Mouse (Mus musculus) midbrain, embryonic 13.5 days (tissue): ENCODE data around the gene Dpp6. TPM values are rescaled to one million over a fixed set of nuclear protein-coding genes. Genes with fewer than 3 reads are reported as not detected.

ENCODE experiments used
- ATAC-seq: fragments of 200-750 bp; cut with Nextera tagmentation; 2 replicates; pipeline ENCODE4 v1.8.0; 2017; ENCODE audit warnings: mild to moderate bottlenecking, moderate TSS enrichment, moderate library complexity
- H3K27ac ChIP-seq: fragments of 300-500 bp; sonication (generic); 2 replicates; pipeline ENCODE4 v1.5.1; 2015; ENCODE audit warnings: inconsistent platforms, mild to moderate bottlenecking, moderate library complexity
- H3K27me3 ChIP-seq: fragments of 300-500 bp; sonication (generic); 2 replicates; pipeline ENCODE4 v1.6.1; 2015; ENCODE audit warnings: mild to moderate bottlenecking, inconsistent platforms
- H3K36me3 ChIP-seq: fragments of 300-500 bp; sonication (generic); 2 replicates; pipeline ENCODE4 v1.6.1; 2015; ENCODE audit warnings: mild to moderate bottlenecking, inconsistent platforms
- H3K4me1 ChIP-seq: fragments of 300-500 bp; sonication (generic); replicated peaks from 2 replicates; pipeline ENCODE4 v1.6.1; 2015; ENCODE audit warnings: inconsistent platforms
- H3K4me2 ChIP-seq: fragments of 300-500 bp; sonication (generic); replicated peaks from 2 replicates; pipeline ENCODE4 v1.6.1; 2015; ENCODE audit warnings: moderate library complexity, mild to moderate bottlenecking, inconsistent platforms
- H3K4me3 ChIP-seq: fragments of 300-500 bp; sonication (generic); replicated peaks from 2 replicates; pipeline ENCODE4 v1.5.1; 2015; ENCODE audit warnings: mild to moderate bottlenecking, inconsistent platforms
- H3K9ac ChIP-seq: fragments of 300-500 bp; sonication (generic); replicated peaks from 2 replicates; pipeline ENCODE4 v1.6.1; 2015; ENCODE audit warnings: mild to moderate bottlenecking, inconsistent platforms
- H3K9me3 ChIP-seq: fragments of 300-500 bp; sonication (generic); 2 replicates; pipeline ENCODE4 v1.6.1; 2016; ENCODE audit warnings: mild to moderate bottlenecking, inconsistent platforms
- WGBS: fragments of 180-500 bp; shearing (Covaris S2); methylation state at CpG from one replicate; pipeline ENCODE4 v1.1.7; 2015; 5-methylcytosine and 5-hydroxymethylcytosine counted together
- polyA plus RNA-seq: library from polyadenylated mRNA; unstranded; fragments of >200 nt; fragmentation: Nextera tagmentation; extraction: Ambion mirVana; gene quantifications from 2 replicates; pipeline ENCODE4 v1.2.1, GENCODE M21; 2015

Dpp6 gene
- polyA plus RNA-seq, 1 experiment from 2014 or later, result 46.4 TPM

GRCm38 (mm10) chr5:27271336-27271735 lies 454.3 kb downstream of the Dpp6 start:
- H3K4me2 ChIP-seq, result no peak overlapping the region
- H3K27ac ChIP-seq, result no peak overlapping the region
- WGBS, result 80% methylated on average over 4 of the region's 4 CpGs

GRCm38 (mm10) chr5:27274781-27275395 lies 457.9 kb downstream of the Dpp6 start:
- Histone ChIP-seq H3K27ac (no peak overlapping the region), H3K4me2 (no peak overlapping the region), H3K36me3 (no peaks in the 10 kb centered on the region), H3K4me3 (no peak overlapping the region), H3K9ac (no peak overlapping the region), H3K9me3 (no peaks in the 10 kb centered on the region), H3K27me3 (no peaks in the 10 kb centered on the region), H3K4me1 (no peaks in the 10 kb centered on the region)
- WGBS, result 70% methylated on average over 8 of the region's 8 CpGs
- no peak for ATAC-seq

More at GRCm38 (mm10) chr5:27271336-27271735, 454.3 kb downstream of the Dpp6 start:
- Histone ChIP-seq H3K4me1 (no peaks in the 10 kb centered on the region), H3K36me3 (no peaks in the 10 kb centered on the region), H3K4me3 (no peak overlapping the region), H3K27me3 (no peaks in the 10 kb centered on the region), H3K9me3 (no peaks in the 10 kb centered on the region), H3K9ac (no peak overlapping the region)
- no peak for ATAC-seq

GRCm38 (mm10) chr5:27275871-27276270 lies 458.9 kb downstream of the Dpp6 start:
- Histone ChIP-seq H3K4me1 (no peaks in the 10 kb centered on the region), H3K9me3 (no peaks in the 10 kb centered on the region), H3K27me3 (no peaks in the 10 kb centered on the region), H3K4me3 (no peak overlapping the region), H3K27ac (no peak overlapping the region), H3K36me3 (no peaks in the 10 kb centered on the region), H3K4me2 (no peak overlapping the region), H3K9ac (no peak overlapping the region)
- no peak for ATAC-seq
- WGBS, result 97% methylated on average over 1 of the region's 1 CpGs

GRCm38 (mm10) chr5:27278120-27278645 lies 461.2 kb downstream of the Dpp6 start:
- no peak overlapping the region for H3K4me2 ChIP-seq
- no peak overlapping the region for H3K27ac ChIP-seq
- no peak overlapping the region for H3K4me3 ChIP-seq
- no peaks in the 10 kb centered on the region; the same call in 1 of the 2 replicates for H3K4me1 ChIP-seq
- WGBS, result 86% methylated on average over 10 of the region's 10 CpGs
- H3K36me3 ChIP-seq, result no peaks in the 10 kb centered on the region
- no peak overlapping the region for H3K9ac ChIP-seq
- ATAC-seq, result no peak
- H3K9me3 ChIP-seq, result no peaks in the 10 kb centered on the region
- H3K27me3 ChIP-seq, result no peaks in the 10 kb centered on the region

- Histone ChIP-seq H3K36me3 (no peaks in the 10 kb centered on the region), H3K27ac (no peak overlapping the region), H3K4me1 (peaks cover 4% of the 10 kb centered on the region), H3K9ac (no peak overlapping the region), H3K9me3 (no peaks in the 10 kb centered on the region), H3K4me3 (no peak overlapping the region), H3K4me2 (no peak overlapping the region), H3K27me3 (no peaks in the 10 kb centered on the region)
- ATAC-seq, result no peak
- 47% methylated on average over 4 of the region's 4 CpGs for WGBS
Measured at GRCm38 (mm10) chr5:27286876-27287275, 469.9 kb downstream of the Dpp6 start.

GRCm38 (mm10) chr5:27291378-27291777 lies 474.4 kb downstream of the Dpp6 start:
- no peak for ATAC-seq
- Histone ChIP-seq H3K36me3 (no peaks in the 10 kb centered on the region), H3K4me1 (peaks cover 4% of the 10 kb centered on the region; the same call in 1 of the 2 replicates), H3K27me3 (no peaks in the 10 kb centered on the region), H3K9me3 (no peaks in the 10 kb centered on the region), H3K9ac (no peak overlapping the region), H3K4me2 (no peak overlapping the region), H3K4me3 (no peak overlapping the region), H3K27ac (no peak overlapping the region)
- 86% methylated on average over 8 of the region's 8 CpGs for WGBS

- H3K9me3 ChIP-seq, result no peaks in the 10 kb centered on the region
- ATAC-seq, result no peak
- H3K27me3 ChIP-seq, result no peaks in the 10 kb centered on the region
- no peaks in the 10 kb centered on the region for H3K4me1 ChIP-seq
- 93% methylated on average over 7 of the region's 7 CpGs for WGBS
- no peak overlapping the region for H3K4me2 ChIP-seq
- H3K27ac ChIP-seq, result no peak overlapping the region
- H3K36me3 ChIP-seq, result no peaks in the 10 kb centered on the region
- no peak overlapping the region for H3K4me3 ChIP-seq
- H3K9ac ChIP-seq, result no peak overlapping the region
Measured at GRCm38 (mm10) chr5:27292236-27292635, 475.2 kb downstream of the Dpp6 start.

- H3K4me3 ChIP-seq, result no peak overlapping the region
- no peak for ATAC-seq
- peaks cover 11% of the 10 kb centered on the region for H3K4me1 ChIP-seq
- no peaks in the 10 kb centered on the region for H3K36me3 ChIP-seq
- WGBS, result 89% methylated on average over 2 of the region's 2 CpGs
- H3K9ac ChIP-seq, result no peak overlapping the region
- H3K27me3 ChIP-seq, result no peaks in the 10 kb centered on the region
- H3K9me3 ChIP-seq, result no peaks in the 10 kb centered on the region
- H3K27ac ChIP-seq, result no peak overlapping the region
- H3K4me2 ChIP-seq, result no peak overlapping the region
Measured at GRCm38 (mm10) chr5:27304115-27304514, 487.1 kb downstream of the Dpp6 start.

GRCm38 (mm10) chr5:27306497-27307152 lies 489.6 kb downstream of the Dpp6 start:
- no peak overlapping the region for H3K4me3 ChIP-seq
- peak overlapping the region; percentile 44; the same call in 1 of the 2 replicates for H3K27ac ChIP-seq
- H3K9ac ChIP-seq, result no peak overlapping the region
- peak; percentile 89 for ATAC-seq
- no peaks in the 10 kb centered on the region for H3K27me3 ChIP-seq
- 42% methylated on average over 4 of the region's 4 CpGs for WGBS
- H3K4me2 ChIP-seq, result no peak overlapping the region
- no peaks in the 10 kb centered on the region for H3K36me3 ChIP-seq
- no peaks in the 10 kb centered on the region for H3K9me3 ChIP-seq
- peaks cover 11% of the 10 kb centered on the region for H3K4me1 ChIP-seq

- H3K9ac ChIP-seq, result no peak overlapping the region
- H3K27me3 ChIP-seq, result no peaks in the 10 kb centered on the region
- no peak overlapping the region for H3K4me2 ChIP-seq
- no peaks in the 10 kb centered on the region for H3K9me3 ChIP-seq
- no peaks in the 10 kb centered on the region for H3K36me3 ChIP-seq
- peaks cover 11% of the 10 kb centered on the region for H3K4me1 ChIP-seq
- ATAC-seq, result no peak
- H3K27ac ChIP-seq, result no peak overlapping the region
- H3K4me3 ChIP-seq, result no peak overlapping the region
- 75% methylated on average over 2 of the region's 2 CpGs for WGBS
Measured at GRCm38 (mm10) chr5:27310217-27310616, 493.2 kb downstream of the Dpp6 start.

GRCm38 (mm10) chr5:27316674-27317073 lies 499.7 kb downstream of the Dpp6 start:
- Histone ChIP-seq H3K27ac (no peak overlapping the region), H3K9ac (no peak overlapping the region), H3K27me3 (no peaks in the 10 kb centered on the region), H3K4me1 (no peaks in the 10 kb centered on the region), H3K36me3 (no peaks in the 10 kb centered on the region), H3K9me3 (no peaks in the 10 kb centered on the region), H3K4me2 (no peak overlapping the region), H3K4me3 (no peak overlapping the region)
- 60% methylated on average over 1 of the region's 1 CpGs for WGBS
- no peak for ATAC-seq

- H3K4me1 ChIP-seq, result no peaks in the 10 kb centered on the region
- ATAC-seq, result no peak
- H3K4me3 ChIP-seq, result no peak overlapping the region
- H3K36me3 ChIP-seq, result no peaks in the 10 kb centered on the region
- no peaks in the 10 kb centered on the region for H3K27me3 ChIP-seq
- H3K27ac ChIP-seq, result no peak overlapping the region
- no peak overlapping the region for H3K4me2 ChIP-seq
- H3K9me3 ChIP-seq, result no peaks in the 10 kb centered on the region
- no peak overlapping the region for H3K9ac ChIP-seq
Measured at GRCm38 (mm10) chr5:27317264-27317663, 500.3 kb downstream of the Dpp6 start.
